Mouse (Mus musculus): ENCODE results near the gene Klhl21.

DNA sequence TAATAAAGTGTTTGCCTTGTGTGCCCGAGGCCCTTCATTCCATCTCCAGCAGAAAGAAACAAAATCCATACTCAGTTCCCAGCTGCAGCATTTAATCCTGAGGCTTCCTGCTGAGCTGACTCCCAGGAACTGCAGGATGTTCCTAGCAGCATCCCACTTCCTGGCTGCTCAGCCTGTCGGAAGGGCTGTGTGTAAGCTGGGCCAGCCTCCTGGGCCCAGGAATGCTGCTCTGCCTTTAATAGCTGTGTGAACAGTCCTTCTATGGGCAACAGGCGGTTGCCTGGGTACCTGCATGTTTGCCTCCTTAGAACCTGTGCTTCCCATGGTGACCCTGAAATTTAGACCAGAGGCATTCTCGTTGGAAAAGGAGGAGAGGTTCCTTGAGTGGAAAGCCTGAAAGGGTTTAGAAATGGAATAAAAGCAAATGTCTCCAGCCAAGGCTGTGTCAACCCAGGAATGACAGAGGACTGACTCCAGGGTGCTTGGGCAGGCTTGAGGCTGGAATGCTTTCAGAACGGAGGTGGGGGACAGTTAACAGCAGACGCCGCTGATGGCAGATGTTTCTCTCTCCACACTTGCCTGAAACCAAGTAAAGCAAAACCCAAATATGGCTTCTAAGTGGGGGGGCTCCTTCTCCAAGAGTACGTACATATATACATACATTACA lies 989 bp upstream of the Klhl21 start:
- no peak for TF ChIP-seq CTCF (IDR thresholded peaks at IDR 0.05; ENCODE audit: low read depth)
- no peak for TF ChIP-seq EP300 (IDR thresholded peaks at IDR 0.05; ENCODE audit: low read depth)
